Comparison of ENCODE assay signal across 7 mouse cellular contexts in genomic region chr8:86768499-86768898, GRCm38 (mm10). TPM values are rescaled to one million over a fixed set of nuclear protein-coding genes. Genes with fewer than 3 reads are reported as not detected.
DNase-seq lines count a peak whose midpoint lies in the region; ATAC-seq and TF ChIP-seq lines count a peak whose summit lies in the region.

No protein-coding gene starts in this region.

- no peaks in the 10 kb centered on the region for H3K27me3 ChIP-seq in lung, embryonic 14.5 days (ENCODE audit: insufficient read depth, low read length)
- H3K27me3 ChIP-seq in forebrain, postnatal 0 days (ENCODE audit: insufficient read depth, low read length) = no peaks in the 10 kb centered on the region
- H3K27me3 ChIP-seq in kidney, embryonic 14.5 days (ENCODE audit: control insufficient read depth, insufficient read depth, low read length) = no peaks in the 10 kb centered on the region
- H3K27me3 ChIP-seq in midbrain, postnatal 0 days (ENCODE audit: insufficient read depth, low read length) = no peaks in the 10 kb centered on the region

- no peak overlapping the region for H3K4me3 ChIP-seq in lung, embryonic 14.5 days (ENCODE audit: low read depth, low read length)
- no peak overlapping the region for H3K4me3 ChIP-seq in forebrain, postnatal 0 days (ENCODE audit: low read depth, low read length)
- H3K4me3 ChIP-seq in kidney, embryonic 14.5 days (ENCODE audit: low read length) = no peak overlapping the region
- H3K4me3 ChIP-seq in midbrain, postnatal 0 days (ENCODE audit: low read depth, low read length) = no peak overlapping the region

- H3K4me2 ChIP-seq in lung, embryonic 14.5 days = no peak overlapping the region
- H3K4me2 ChIP-seq in forebrain, postnatal 0 days (ENCODE audit: low read depth) = no peak overlapping the region
- no peak overlapping the region for H3K4me2 ChIP-seq in kidney, embryonic 14.5 days (replicated peaks; ENCODE audit: low read depth, low read length)
- no peak overlapping the region for H3K4me2 ChIP-seq in midbrain, postnatal 0 days (ENCODE audit: low read depth, low read length, poor library complexity, severe bottlenecking)

- ATAC-seq in lung, embryonic 14.5 days (ENCODE audit: insufficient read depth) = no peak; the same call in 1 of the 2 replicates
- no peak for ATAC-seq in forebrain, postnatal 0 days
- ATAC-seq in kidney, embryonic 14.5 days (ENCODE audit: low FRiP score, low TSS enrichment) = no peak
- no peak for ATAC-seq in midbrain, postnatal 0 days (ENCODE audit: low FRiP score)

- H3K4me1 ChIP-seq in lung, embryonic 14.5 days (ENCODE audit: insufficient read depth) = no peaks in the 10 kb centered on the region
- H3K4me1 ChIP-seq in forebrain, postnatal 0 days (ENCODE audit: insufficient read depth) = no peaks in the 10 kb centered on the region
- no peaks in the 10 kb centered on the region for H3K4me1 ChIP-seq in kidney, embryonic 14.5 days (ENCODE audit: control insufficient read depth, insufficient read depth, low read length)
- H3K4me1 ChIP-seq in midbrain, postnatal 0 days (ENCODE audit: insufficient read depth, low read length) = no peaks in the 10 kb centered on the region

- no peak overlapping the region for H3K27ac ChIP-seq in lung, embryonic 14.5 days (ENCODE audit: low read depth)
- no peak overlapping the region for H3K27ac ChIP-seq in forebrain, postnatal 0 days (ENCODE audit: low read depth, low read length)
- no peak overlapping the region for H3K27ac ChIP-seq in kidney, embryonic 14.5 days (ENCODE audit: low read depth, low read length)
- no peak overlapping the region for H3K27ac ChIP-seq in midbrain, postnatal 0 days (ENCODE audit: low read depth, low read length)

- H3K9ac ChIP-seq in lung, embryonic 14.5 days = no peak overlapping the region
- no peak overlapping the region for H3K9ac ChIP-seq in forebrain, postnatal 0 days
- H3K9ac ChIP-seq in kidney, embryonic 14.5 days (ENCODE audit: low read depth, low read length) = no peak overlapping the region
- H3K9ac ChIP-seq in midbrain, postnatal 0 days (replicated peaks; ENCODE audit: low read length, poor library complexity, severe bottlenecking) = no peak overlapping the region

- WGBS in lung, embryonic 14.5 days = 60% methylated on average over 5 of the region's 5 CpGs
- WGBS in forebrain, postnatal 0 days = 73% methylated on average over 5 of the region's 5 CpGs
- 72% methylated on average over 5 of the region's 5 CpGs for WGBS in kidney, embryonic 14.5 days
- 76% methylated on average over 5 of the region's 5 CpGs for WGBS in midbrain, postnatal 0 days

- TF ChIP-seq CTCF in lung, embryonic 14.5 days (IDR thresholded peaks at IDR 0.05; ENCODE audit: low read depth) = no peak
- no peak for TF ChIP-seq CTCF in forebrain, postnatal 0 days (IDR thresholded peaks at IDR 0.05; ENCODE audit: low read depth)
- no peak for TF ChIP-seq CTCF in midbrain, postnatal 0 days (IDR thresholded peaks at IDR 0.05)

- H3K9me3 ChIP-seq in lung, embryonic 14.5 days (ENCODE audit: low read depth, low read length) = no peaks in the 10 kb centered on the region
- no peaks in the 10 kb centered on the region for H3K9me3 ChIP-seq in forebrain, postnatal 0 days (ENCODE audit: low read length)
- H3K9me3 ChIP-seq in kidney, embryonic 14.5 days (ENCODE audit: control insufficient read depth, low read length) = no peaks in the 10 kb centered on the region
- H3K9me3 ChIP-seq in midbrain, postnatal 0 days (ENCODE audit: low read length) = no peaks in the 10 kb centered on the region

- DNase-seq in urinary bladder, adult 18-20 months (ENCODE audit: low spot score in 2 of 2) = peak; percentile 42 to 85
- DNase-seq in urinary bladder, adult 2 months (ENCODE audit: low spot score) = no peak
- DNase-seq in gastrocnemius, adult 18-20 months (ENCODE audit: low spot score) = peak; percentile 79
- DNase-seq in lung, embryonic 14.5 days = peak; percentile 76
- DNase-seq in forebrain, postnatal 0 days = no peak
- no peak for DNase-seq in midbrain, postnatal 0 days (ENCODE audit: low spot score)

- no peaks in the 10 kb centered on the region for H3K36me3 ChIP-seq in lung, embryonic 14.5 days (ENCODE audit: insufficient read depth)
- H3K36me3 ChIP-seq in forebrain, postnatal 0 days (ENCODE audit: insufficient read depth) = no peaks in the 10 kb centered on the region
- no peaks in the 10 kb centered on the region for H3K36me3 ChIP-seq in kidney, embryonic 14.5 days (ENCODE audit: control insufficient read depth, insufficient read depth, low read length)
- no peaks in the 10 kb centered on the region for H3K36me3 ChIP-seq in midbrain, postnatal 0 days (ENCODE audit: insufficient read depth, low read length)

RNA-seq across cellular contexts. Expression of gene Siah1a, which starts 22.8 kb away (rescaled TPM):
- polyA plus RNA-seq in urinary bladder, adult 2 months (2012; rRNA removed) = 28.9 and 30.7 TPM in 2 replicates
- 10 to 100 TPM; 14.7 to 15.4 TPM for total RNA-seq in gastrocnemius, adult 18-20 months (2021)
- 50.8 and 51.6 TPM in 2 replicates for polyA plus RNA-seq in lung, embryonic 14.5 days (2014; fragmentation: Nextera tagmentation; extraction: Ambion mirVana)
- total RNA-seq in forebrain, postnatal 0 days (2014; rRNA removed) = 91.9 and 101 TPM in 2 replicates
- polyA plus RNA-seq in forebrain, postnatal 0 days (2015; fragmentation: Nextera tagmentation; extraction: Ambion mirVana) = 87.3 and 88.6 TPM in 2 replicates
- 50.3 and 54.0 TPM in 2 replicates for polyA plus RNA-seq in kidney, embryonic 14.5 days (2014; fragmentation: Nextera tagmentation; extraction: Ambion mirVana)
- total RNA-seq in midbrain, postnatal 0 days (2014; rRNA removed) = 72.7 and 82.6 TPM in 2 replicates
- 58.4 and 63.3 TPM in 2 replicates for polyA plus RNA-seq in midbrain, postnatal 0 days (2015; fragmentation: Nextera tagmentation; extraction: Ambion mirVana)

RNA-seq across cellular contexts. Expression of gene Gm10638, which starts 23.0 kb away (rescaled TPM):
- polyA plus RNA-seq in urinary bladder, adult 2 months (2012; rRNA removed) = 3.0 and 3.8 TPM in 2 replicates
- 1 to 10 TPM; 4.6 to 9.7 TPM for total RNA-seq in gastrocnemius, adult 18-20 months (2021)
- polyA plus RNA-seq in lung, embryonic 14.5 days (2014; fragmentation: Nextera tagmentation; extraction: Ambion mirVana) = 4.1 and 6.2 TPM in 2 replicates
- 0.43 and 1.5 TPM in 2 replicates for total RNA-seq in forebrain, postnatal 0 days (2014; rRNA removed)
- polyA plus RNA-seq in forebrain, postnatal 0 days (2015; fragmentation: Nextera tagmentation; extraction: Ambion mirVana) = 8.2 and 8.9 TPM in 2 replicates
- polyA plus RNA-seq in kidney, embryonic 14.5 days (2014; fragmentation: Nextera tagmentation; extraction: Ambion mirVana) = 5.6 and 6.7 TPM in 2 replicates
- 1.5 and 1.9 TPM in 2 replicates for total RNA-seq in midbrain, postnatal 0 days (2014; rRNA removed)
- polyA plus RNA-seq in midbrain, postnatal 0 days (2015; fragmentation: Nextera tagmentation; extraction: Ambion mirVana) = 6.1 TPM in 2 replicates

Comparison
In these comparisons a context has a peak if more than half of its experiments do, and no peak if none do; other contexts are left out.
1. DNase-seq: peak in urinary bladder, adult 18-20 months (2 of 2), gastrocnemius, adult 18-20 months (single experiment) and lung, embryonic 14.5 days (single experiment); none in urinary bladder, adult 2 months (single experiment), forebrain, postnatal 0 days (single experiment) and midbrain, postnatal 0 days (single experiment).